Mouse (Mus musculus): ENCODE results near the gene Slc25a13. TPM values are rescaled to one million over a fixed set of nuclear protein-coding genes. Genes with fewer than 3 reads are reported as not detected.

Slc25a13 gene
- polyA plus RNA-seq, 1 experiment from 2014 or later = 167 TPM

- H3K4me3 ChIP-seq (ENCODE audit: low read depth, low read length) = no peak overlapping the region
- 76% methylated on average over 3 of the region's 3 CpGs for WGBS (ENCODE audit: insufficient replicate concordance)
- DNase-seq (no peak), ATAC-seq (no peak)
- no peaks in the 10 kb centered on the region for H3K27me3 ChIP-seq (ENCODE audit: insufficient read depth, low read length)
- no peaks in the 10 kb centered on the region for H3K4me1 ChIP-seq (ENCODE audit: insufficient read depth)
- no peak for TF ChIP-seq EP300 (IDR thresholded peaks at IDR 0.05; ENCODE audit: low read depth)
- TF ChIP-seq CTCF (IDR thresholded peaks at IDR 0.05; ENCODE audit: low read depth) = no peak
- H3K4me2 ChIP-seq (ENCODE audit: low read depth, low read length) = no peak overlapping the region
- no peak overlapping the region for H3K9ac ChIP-seq (replicated peaks)
- H3K9me3 ChIP-seq (ENCODE audit: low read length) = no peaks in the 10 kb centered on the region
- H3K27ac ChIP-seq (ENCODE audit: low read depth) = no peak overlapping the region
- H3K36me3 ChIP-seq (replicated peaks; ENCODE audit: insufficient read depth, low read length) = peaks cover 16% of the 10 kb centered on the region; the same call in 1 of the 2 replicates
Measured at GRCm38 (mm10) chr6:6053946-6054345, 163.0 kb downstream of the Slc25a13 start.

- H3K36me3 ChIP-seq (replicated peaks; ENCODE audit: insufficient read depth, low read length) = peaks cover 16% of the 10 kb centered on the region; the same call in 1 of the 2 replicates
- H3K4me2 ChIP-seq (ENCODE audit: low read depth, low read length) = no peak overlapping the region
- no peaks in the 10 kb centered on the region for H3K9me3 ChIP-seq (ENCODE audit: low read length)
- TF ChIP-seq EP300 (IDR thresholded peaks at IDR 0.05; ENCODE audit: low read depth) (no peak), CTCF (IDR thresholded peaks at IDR 0.05; ENCODE audit: low read depth) (no peak)
- no peak for ATAC-seq
- no peak overlapping the region for H3K9ac ChIP-seq (replicated peaks)
- no peak overlapping the region for H3K27ac ChIP-seq (ENCODE audit: low read depth)
- no peaks in the 10 kb centered on the region for H3K4me1 ChIP-seq (ENCODE audit: insufficient read depth)
- no peak overlapping the region for H3K4me3 ChIP-seq (ENCODE audit: low read depth, low read length)
- WGBS (ENCODE audit: insufficient replicate concordance) = 63% methylated on average over 11 of the region's 11 CpGs
- no peaks in the 10 kb centered on the region for H3K27me3 ChIP-seq (ENCODE audit: insufficient read depth, low read length)
- DNase-seq = no peak
Measured at GRCm38 (mm10) chr6:6052696-6053095, 164.3 kb downstream of the Slc25a13 start.

GRCm38 (mm10) chr6:6046729-6047424, 170.1 kb downstream of the Slc25a13 start:
- H3K27me3 ChIP-seq (ENCODE audit: insufficient read depth, low read length) = no peaks in the 10 kb centered on the region
- H3K4me3 ChIP-seq (ENCODE audit: low read depth, low read length) = no peak overlapping the region
- H3K27ac ChIP-seq (ENCODE audit: low read depth) = no peak overlapping the region
- no peak overlapping the region for H3K4me2 ChIP-seq (ENCODE audit: low read depth, low read length)
- H3K4me1 ChIP-seq (ENCODE audit: insufficient read depth) = peaks cover 5% of the 10 kb centered on the region
- no peak for TF ChIP-seq CTCF (IDR thresholded peaks at IDR 0.05; ENCODE audit: low read depth)
- no peak; the same call in 1 of the 2 replicates for TF ChIP-seq EP300 (IDR thresholded peaks at IDR 0.05; ENCODE audit: low read depth)
- DNase-seq (no peak), ATAC-seq (peak; percentile 85)
- H3K9ac ChIP-seq (replicated peaks) = no peak overlapping the region
- no peaks in the 10 kb centered on the region for H3K9me3 ChIP-seq (ENCODE audit: low read length)
- WGBS (ENCODE audit: insufficient replicate concordance) = 28% methylated on average over 12 of the region's 12 CpGs
- peaks cover 20% of the 10 kb centered on the region; the same call in 1 of the 2 replicates for H3K36me3 ChIP-seq (replicated peaks; ENCODE audit: insufficient read depth, low read length)

DNA sequence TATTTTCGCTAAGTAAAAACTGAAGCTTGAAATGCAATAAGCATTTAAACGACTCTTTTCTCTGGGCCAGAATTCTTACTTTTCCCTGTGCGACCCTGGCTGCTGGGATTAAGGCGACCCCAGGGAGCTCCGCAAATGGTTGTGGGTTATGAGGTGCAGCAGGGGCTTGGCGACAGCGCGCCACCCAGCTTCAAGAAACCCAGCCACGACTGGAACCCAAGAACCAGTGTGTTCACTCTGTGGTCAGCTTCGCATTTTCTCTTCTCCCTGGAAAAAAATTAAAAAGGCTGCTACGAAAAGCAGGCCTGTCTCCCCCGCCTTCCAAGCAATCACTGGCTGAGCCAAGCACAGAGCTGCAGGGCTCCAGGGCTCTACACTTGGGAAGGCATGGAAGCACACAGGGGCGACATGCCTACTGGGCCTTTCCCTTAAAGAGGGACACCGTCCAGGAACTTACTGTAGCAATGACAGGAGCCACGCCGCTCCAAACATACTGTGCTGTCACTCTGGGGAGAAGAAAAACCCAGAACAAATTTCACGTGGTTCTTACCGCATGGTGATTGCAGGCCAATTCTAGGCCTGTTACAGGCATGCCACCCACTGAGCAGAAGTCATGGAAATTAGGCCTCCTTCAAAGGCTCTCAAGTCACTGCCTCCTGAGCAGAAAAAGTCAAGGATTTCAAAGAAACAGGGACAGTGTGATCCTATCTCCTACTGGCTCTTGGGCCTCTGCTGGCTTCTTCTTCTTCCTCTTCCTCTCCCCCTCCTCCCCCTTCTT, 178.0 kb downstream of the Slc25a13 start:
- no peak for DNase-seq
- H3K27ac ChIP-seq (ENCODE audit: low read depth) = no peak overlapping the region
- TF ChIP-seq EP300 (IDR thresholded peaks at IDR 0.05; ENCODE audit: low read depth) (no peak), CTCF (IDR thresholded peaks at IDR 0.05; ENCODE audit: low read depth) (no peak)

DNA sequence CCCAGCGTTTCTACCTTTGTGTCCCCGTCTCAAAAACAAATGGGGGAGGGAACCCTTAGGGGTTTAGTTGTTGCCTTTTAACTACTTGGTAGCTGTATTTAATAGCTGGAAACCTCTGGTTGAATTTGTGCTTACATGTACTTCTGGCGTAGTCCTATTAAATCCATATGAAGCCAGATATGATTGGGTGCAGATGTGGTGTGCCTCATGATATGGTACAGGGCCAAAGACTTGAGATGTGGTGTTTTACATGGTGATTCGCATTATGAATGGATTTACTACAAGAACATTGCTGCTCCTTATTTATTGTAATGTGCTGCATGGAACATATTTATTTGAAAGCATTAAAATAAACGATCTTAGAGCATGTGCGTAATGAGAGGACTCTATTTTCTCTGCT, 189.3 kb downstream of the Slc25a13 start:
- H3K4me3 ChIP-seq (ENCODE audit: low read depth, low read length) = no peak overlapping the region
- DNase-seq = no peak
- H3K27me3 ChIP-seq (ENCODE audit: insufficient read depth, low read length) = no peaks in the 10 kb centered on the region
- no peak for TF ChIP-seq CTCF (IDR thresholded peaks at IDR 0.05; ENCODE audit: low read depth)
- TF ChIP-seq EP300 (IDR thresholded peaks at IDR 0.05; ENCODE audit: low read depth) = no peak
- H3K9ac ChIP-seq (replicated peaks) = no peak overlapping the region
- ATAC-seq = no peak
- no peaks in the 10 kb centered on the region for H3K36me3 ChIP-seq (replicated peaks; ENCODE audit: insufficient read depth, low read length)
- no peak overlapping the region for H3K4me2 ChIP-seq (ENCODE audit: low read depth, low read length)
- H3K9me3 ChIP-seq (ENCODE audit: low read length) = no peaks in the 10 kb centered on the region
- H3K4me1 ChIP-seq (ENCODE audit: insufficient read depth) = no peaks in the 10 kb centered on the region
- 84% methylated on average over 6 of the region's 6 CpGs for WGBS (ENCODE audit: insufficient replicate concordance)
- H3K27ac ChIP-seq (ENCODE audit: low read depth) = no peak overlapping the region

More for the DNA sequence above, 178.0 kb downstream of the Slc25a13 start:
- Histone ChIP-seq H3K4me1 (ENCODE audit: insufficient read depth) (no peaks in the 10 kb centered on the region), H3K27me3 (ENCODE audit: insufficient read depth, low read length) (no peaks in the 10 kb centered on the region), H3K9me3 (ENCODE audit: low read length) (no peaks in the 10 kb centered on the region), H3K4me2 (ENCODE audit: low read depth, low read length) (no peak overlapping the region), H3K36me3 (replicated peaks; ENCODE audit: insufficient read depth, low read length) (peaks cover 10% of the 10 kb centered on the region; the same call in 1 of the 2 replicates), H3K9ac (replicated peaks) (no peak overlapping the region), H3K4me3 (ENCODE audit: low read depth, low read length) (no peak overlapping the region)
- WGBS (ENCODE audit: insufficient replicate concordance) = 74% methylated on average over 18 of the region's 18 CpGs
- ATAC-seq = no peak

DNA sequence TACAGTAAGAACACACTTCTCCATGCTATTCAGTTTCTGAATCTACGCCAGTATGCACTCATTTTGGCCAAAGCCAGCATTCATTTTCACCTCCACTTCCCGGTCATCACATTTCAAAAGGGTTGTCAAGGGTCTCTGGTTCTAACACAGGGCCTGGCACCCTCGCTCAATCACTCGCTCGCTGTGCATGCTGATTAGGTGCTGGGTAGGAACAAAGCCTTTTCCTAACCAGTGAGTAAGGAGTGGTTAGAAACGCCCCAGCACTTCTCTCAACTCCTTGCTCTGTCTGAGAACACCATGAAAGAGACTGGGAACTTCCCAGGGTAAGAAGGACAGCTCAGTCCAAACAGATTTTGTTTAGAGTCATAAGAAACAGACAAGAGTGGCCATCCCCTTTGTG, 193.0 kb downstream of the Slc25a13 start:
- Histone ChIP-seq H3K9me3 (ENCODE audit: low read length) (no peaks in the 10 kb centered on the region), H3K4me2 (ENCODE audit: low read depth, low read length) (no peak overlapping the region), H3K4me1 (ENCODE audit: insufficient read depth) (no peaks in the 10 kb centered on the region), H3K9ac (replicated peaks) (no peak overlapping the region), H3K27me3 (ENCODE audit: insufficient read depth, low read length) (no peaks in the 10 kb centered on the region), H3K36me3 (replicated peaks; ENCODE audit: insufficient read depth, low read length) (no peaks in the 10 kb centered on the region), H3K4me3 (ENCODE audit: low read depth, low read length) (no peak overlapping the region), H3K27ac (ENCODE audit: low read depth) (no peak overlapping the region)
- 57% methylated on average over 6 of the region's 6 CpGs for WGBS (ENCODE audit: insufficient replicate concordance)
- TF ChIP-seq CTCF (IDR thresholded peaks at IDR 0.05; ENCODE audit: low read depth) (no peak), EP300 (IDR thresholded peaks at IDR 0.05; ENCODE audit: low read depth) (no peak)
- no peak for ATAC-seq
- no peak for DNase-seq
